Mouse (Mus musculus) embryonic facial prominence, embryonic 15.5 days (tissue): ENCODE measurements at regions not wholly inside any gene's neighbourhood (a gene's known extent, or its start where the extent isn't known, plus 50 kb on each side); places are given as distances from the start of the nearest gene placed in this dataset.

Source experiments
- ATAC-seq: fragments of 200-750 bp; cut with Nextera tagmentation; 2 replicates; pipeline ENCODE4 v1.8.0; 2017; ENCODE audit warnings: low read depth, moderate TSS enrichment; ENCODE audit not compliant: insufficient number of reproducible peaks, low FRiP score, low TSS enrichment
- H3K27ac ChIP-seq: fragments of 300-500 bp; sonication (generic); replicated peaks from 2 replicates; pipeline ENCODE4 v1.5.1; 2015; ENCODE audit warnings: mild to moderate bottlenecking, inconsistent platforms
- H3K27me3 ChIP-seq: fragments of 300-500 bp; sonication (generic); 2 replicates; pipeline ENCODE4 v1.6.1; 2015; ENCODE audit warnings: inconsistent platforms
- H3K36me3 ChIP-seq: fragments of 300-500 bp; sonication (generic); 2 replicates; pipeline ENCODE4 v1.6.1; 2015; ENCODE audit warnings: mild to moderate bottlenecking, inconsistent platforms
- H3K4me1 ChIP-seq: fragments of 300-500 bp; sonication (generic); 2 replicates; pipeline ENCODE4 v1.6.1; 2015; ENCODE audit warnings: inconsistent platforms
- H3K4me2 ChIP-seq: fragments of 300-500 bp; sonication (generic); replicated peaks from 2 replicates; pipeline ENCODE4 v1.6.1; 2015; ENCODE audit warnings: mild to moderate bottlenecking, inconsistent platforms
- H3K4me3 ChIP-seq: fragments of 300-500 bp; sonication (generic); replicated peaks from 2 replicates; pipeline ENCODE4 v1.5.1; 2015; ENCODE audit warnings: mild to moderate bottlenecking, inconsistent platforms
- H3K9ac ChIP-seq: fragments of 300-500 bp; sonication (generic); 2 replicates; pipeline ENCODE4 v1.6.1; 2015; ENCODE audit warnings: inconsistent platforms
- H3K9me3 ChIP-seq: fragments of 300-500 bp; sonication (generic); replicated peaks from 2 replicates; pipeline ENCODE4 v1.6.1; 2016; ENCODE audit warnings: inconsistent platforms
- WGBS: fragments of 180-500 bp; shearing (Covaris S2); methylation state at CpG from one replicate; pipeline ENCODE4 v1.1.7; 2015; 5-methylcytosine and 5-hydroxymethylcytosine counted together

DNA sequence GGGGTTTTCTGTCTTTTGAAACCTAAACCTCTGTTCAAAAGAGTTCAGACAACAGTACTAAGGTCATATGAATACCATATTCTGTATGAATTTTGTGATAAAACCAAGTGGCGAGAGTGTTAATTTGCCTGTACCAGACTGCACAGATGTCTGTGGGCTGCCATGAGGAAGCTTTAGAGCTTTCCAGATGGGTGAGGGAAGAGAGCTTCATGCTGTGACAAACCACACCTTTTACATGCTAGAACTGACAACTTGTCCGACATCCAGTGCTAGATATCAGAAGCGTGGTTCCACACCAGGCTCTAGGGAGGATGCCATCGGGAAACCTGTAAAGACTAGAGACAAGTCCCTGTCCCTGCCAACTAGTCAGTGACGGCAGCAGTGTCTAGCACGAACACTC, 60.9 kb upstream of the Gm10181 start:
- Histone ChIP-seq H3K9ac (no peak overlapping the region), H3K36me3 (no peaks in the 10 kb centered on the region), H3K27ac (no peak overlapping the region), H3K4me2 (no peak overlapping the region), H3K27me3 (peaks cover 8% of the 10 kb centered on the region; the same call in 1 of the 2 replicates), H3K9me3 (no peaks in the 10 kb centered on the region), H3K4me3 (no peak overlapping the region), H3K4me1 (no peaks in the 10 kb centered on the region)
- ATAC-seq: no peak
- WGBS: 65% methylated on average over 6 of the region's 6 CpGs

DNA sequence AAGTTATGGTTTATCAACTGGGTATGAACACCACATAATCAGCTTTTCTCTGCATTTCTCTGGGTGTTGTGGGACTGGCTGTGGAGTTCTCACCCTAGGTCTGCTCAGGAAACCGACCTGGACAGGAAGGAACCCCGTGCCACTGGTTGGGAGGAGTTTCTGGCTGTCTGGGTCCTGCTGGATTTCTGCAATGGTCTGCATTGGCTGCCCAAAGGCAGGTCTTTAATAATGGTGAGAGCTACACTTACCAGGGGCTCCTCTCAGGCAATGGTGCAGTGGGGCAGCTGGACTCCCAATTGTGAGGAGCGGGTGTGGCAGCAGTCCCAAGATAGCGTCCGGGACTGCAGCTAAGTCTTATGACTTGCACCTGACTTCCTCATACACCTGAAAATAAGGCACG, 57.8 kb upstream of the Gm10181 start:
- Histone ChIP-seq H3K4me3 (no peak overlapping the region), H3K9me3 (no peaks in the 10 kb centered on the region), H3K4me2 (no peak overlapping the region), H3K27me3 (peaks cover 8% of the 10 kb centered on the region; the same call in 1 of the 2 replicates), H3K27ac (no peak overlapping the region), H3K36me3 (no peaks in the 10 kb centered on the region), H3K9ac (no peak overlapping the region), H3K4me1 (no peaks in the 10 kb centered on the region)
- no peak for ATAC-seq
- WGBS: 86% methylated on average over 6 of the region's 6 CpGs
